Mouse (Mus musculus) midbrain, embryonic 15.5 days (tissue): ENCODE data around the gene Arhgef40. TPM values are rescaled to one million over a fixed set of nuclear protein-coding genes. Genes with fewer than 3 reads are reported as not detected.
"Not testable (repeated sequence)": the region's sequence is repeated elsewhere in the genome, so short reads cannot be mapped to it uniquely, and the experiment has no call there.

Experiments used
- ATAC-seq: fragments of 200-750 bp; cut with Nextera tagmentation; replicated peaks from 2 replicates; pipeline ENCODE4 v1.8.0; 2017; ENCODE audit warnings: moderate TSS enrichment
- H3K27ac ChIP-seq: fragments of 300-500 bp; sonication (generic); 2 replicates; pipeline ENCODE4 v1.5.1; 2015; ENCODE audit warnings: mild to moderate bottlenecking, inconsistent platforms
- H3K27me3 ChIP-seq: fragments of 300-500 bp; sonication (generic); replicated peaks from 2 replicates; pipeline ENCODE4 v1.6.1; 2015; ENCODE audit warnings: inconsistent platforms
- H3K36me3 ChIP-seq: fragments of 300-500 bp; sonication (generic); replicated peaks from 2 replicates; pipeline ENCODE4 v1.6.1; 2015; ENCODE audit warnings: inconsistent platforms
- H3K4me1 ChIP-seq: fragments of 300-500 bp; sonication (generic); 2 replicates; pipeline ENCODE4 v1.6.1; 2015; ENCODE audit warnings: inconsistent platforms
- H3K4me2 ChIP-seq: fragments of 300-500 bp; sonication (generic); 2 replicates; pipeline ENCODE4 v1.6.1; 2015; ENCODE audit warnings: inconsistent platforms, mild to moderate bottlenecking, moderate library complexity
- H3K4me3 ChIP-seq: fragments of 300-500 bp; sonication (generic); 2 replicates; pipeline ENCODE4 v1.5.1; 2015; ENCODE audit warnings: mild to moderate bottlenecking, inconsistent platforms
- H3K9ac ChIP-seq: fragments of 300-500 bp; sonication (generic); 2 replicates; pipeline ENCODE4 v1.6.1; 2015; ENCODE audit warnings: mild to moderate bottlenecking, inconsistent platforms
- H3K9me3 ChIP-seq: fragments of 300-500 bp; sonication (generic); 2 replicates; pipeline ENCODE4 v1.6.1; 2016; ENCODE audit warnings: inconsistent platforms
- WGBS: fragments of 180-500 bp; shearing (Covaris S2); methylation state at CpG from one replicate; pipeline ENCODE4 v1.1.7; 2015; ENCODE audit warnings: mixed read lengths; 5-methylcytosine and 5-hydroxymethylcytosine counted together
- polyA plus RNA-seq: library from polyadenylated mRNA; unstranded; fragments of >200 nt; fragmentation: Nextera tagmentation; extraction: Ambion mirVana; gene quantifications from 2 replicates; pipeline ENCODE4 v1.2.1, GENCODE M21; 2015

Gene Arhgef40
- polyA plus RNA-seq, 1 experiment from 2014 or later: 90.9 TPM

GRCm38 (mm10) chr14:52021568-52022212, 37.2 kb downstream of the Arhgef40 start:
- no peak for ATAC-seq
- Histone ChIP-seq H3K9me3 (no peaks in the 10 kb centered on the region), H3K4me1 (peaks cover 37% of the 10 kb centered on the region), H3K27me3 (no peaks in the 10 kb centered on the region), H3K9ac (no peak overlapping the region), H3K4me2 (no peak overlapping the region; the same call in 1 of the 2 replicates), H3K4me3 (no peak overlapping the region), H3K27ac (peak overlapping the region; percentile 98; the same call in 1 of the 2 replicates), H3K36me3 (no peaks in the 10 kb centered on the region)
- 90% methylated on average over 8 of the region's 8 CpGs for WGBS

- H3K27ac ChIP-seq: 0 out of 2 replicates have a peak overlapping the region, but pooled peaks have one; percentile 76
- peaks cover 35% of the 10 kb centered on the region for H3K4me1 ChIP-seq
- no peaks in the 10 kb centered on the region for H3K9me3 ChIP-seq
- no peaks in the 10 kb centered on the region for H3K27me3 ChIP-seq
- no peak overlapping the region for H3K9ac ChIP-seq
- H3K36me3 ChIP-seq: no peaks in the 10 kb centered on the region
- no peak overlapping the region for H3K4me3 ChIP-seq
- 60% methylated on average over 3 of the region's 3 CpGs for WGBS
- ATAC-seq: no peak
- H3K4me2 ChIP-seq: peak overlapping the region; percentile 44
These were observed 37.8 kb downstream of the Arhgef40 start for GRCm38 (mm10) chr14:52022244-52022708.

- Histone ChIP-seq H3K4me1 (peaks cover 35% of the 10 kb centered on the region), H3K36me3 (no peaks in the 10 kb centered on the region), H3K27ac (peak overlapping the region; percentile 76), H3K9me3 (no peaks in the 10 kb centered on the region), H3K4me2 (peak overlapping the region; percentile 44), H3K4me3 (peak overlapping the region; percentile 23), H3K9ac (peak overlapping the region; percentile 27), H3K27me3 (no peaks in the 10 kb centered on the region)
- WGBS: 2% methylated on average over 23 of the region's 23 CpGs
- no peak for ATAC-seq
These were observed 38.4 kb downstream of the Arhgef40 start for GRCm38 (mm10) chr14:52022709-52023459.

- Histone ChIP-seq H3K4me1 (peaks cover 25% of the 10 kb centered on the region), H3K9me3 (no peaks in the 10 kb centered on the region), H3K4me3 (no peak overlapping the region), H3K36me3 (no peaks in the 10 kb centered on the region), H3K27me3 (no peaks in the 10 kb centered on the region), H3K4me2 (no peak overlapping the region), H3K27ac (no peak overlapping the region), H3K9ac (no peak overlapping the region)
- WGBS: 88% methylated on average over 2 of the region's 2 CpGs
- ATAC-seq: no peak
These were observed 39.6 kb downstream of the Arhgef40 start for GRCm38 (mm10) chr14:52024133-52024532.

DNA sequence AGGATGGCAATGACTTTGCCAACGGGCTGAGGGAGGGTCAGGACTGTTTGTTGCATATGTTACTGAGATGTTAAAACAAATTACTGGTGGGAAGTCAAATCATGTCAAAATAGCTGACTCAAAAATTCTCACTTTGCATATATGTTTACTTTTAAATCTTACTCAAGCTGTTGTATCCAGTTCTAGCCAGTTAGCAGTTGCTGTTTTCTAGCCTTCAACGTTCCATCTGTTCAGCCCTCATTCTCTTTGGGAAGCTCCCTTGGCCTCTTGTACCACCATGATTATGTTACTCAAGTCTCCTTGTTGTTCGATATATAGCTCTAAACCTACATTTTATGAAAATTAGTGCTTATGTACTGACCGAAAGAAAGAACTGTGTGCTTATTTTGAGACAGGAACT, 41.8 kb downstream of the Arhgef40 start:
- no peaks in the 10 kb centered on the region for H3K27me3 ChIP-seq
- no peak overlapping the region for H3K27ac ChIP-seq
- H3K9me3 ChIP-seq: no peaks in the 10 kb centered on the region
- H3K9ac ChIP-seq: no peak overlapping the region
- peaks cover 15% of the 10 kb centered on the region for H3K4me1 ChIP-seq
- no peak overlapping the region for H3K4me2 ChIP-seq
- ATAC-seq: no peak
- 91% methylated on average over 4 of the region's 4 CpGs for WGBS
- H3K36me3 ChIP-seq: no peaks in the 10 kb centered on the region
- H3K4me3 ChIP-seq: no peak overlapping the region

DNA sequence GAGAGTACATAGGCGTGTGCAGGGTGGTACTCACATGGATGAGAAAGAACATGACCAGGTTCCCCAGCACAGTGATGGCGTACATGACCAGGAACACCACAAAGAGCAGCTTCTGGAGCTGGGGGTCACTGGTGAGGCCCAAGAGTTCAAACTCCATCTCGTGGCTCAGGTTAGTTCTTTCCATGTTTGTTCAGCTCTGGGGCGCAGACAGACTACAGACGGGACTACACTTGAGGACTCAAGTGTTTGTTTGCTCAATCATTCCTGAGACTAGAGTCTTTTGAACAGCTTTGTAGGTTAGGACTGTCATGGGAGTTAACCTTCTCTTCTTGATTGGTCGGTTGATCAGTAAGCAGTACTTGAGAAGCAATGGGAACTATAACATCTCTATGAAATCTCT, 51.4 kb downstream of the Arhgef40 start:
- H3K27me3 ChIP-seq: no peaks in the 10 kb centered on the region
- 94% methylated on average over 6 of the region's 6 CpGs for WGBS
- H3K36me3 ChIP-seq: no peaks in the 10 kb centered on the region
- H3K4me1 ChIP-seq: no peaks in the 10 kb centered on the region
- no peak overlapping the region for H3K9ac ChIP-seq
- no peak for ATAC-seq
- no peaks in the 10 kb centered on the region for H3K9me3 ChIP-seq
- H3K27ac ChIP-seq: no peak overlapping the region
- H3K4me2 ChIP-seq: no peak overlapping the region
- no peak overlapping the region for H3K4me3 ChIP-seq

- Histone ChIP-seq H3K4me3 (no peak overlapping the region), H3K27ac (no peak overlapping the region), H3K27me3 (no peaks in the 10 kb centered on the region), H3K4me2 (no peak overlapping the region), H3K4me1 (no peaks in the 10 kb centered on the region), H3K9ac (no peak overlapping the region), H3K9me3 (no peaks in the 10 kb centered on the region), H3K36me3 (no peaks in the 10 kb centered on the region)
- 90% methylated on average over 5 of the region's 5 CpGs for WGBS
- no peak for ATAC-seq
These were observed 54.8 kb downstream of the Arhgef40 start for GRCm38 (mm10) chr14:52039332-52039731.

DNA sequence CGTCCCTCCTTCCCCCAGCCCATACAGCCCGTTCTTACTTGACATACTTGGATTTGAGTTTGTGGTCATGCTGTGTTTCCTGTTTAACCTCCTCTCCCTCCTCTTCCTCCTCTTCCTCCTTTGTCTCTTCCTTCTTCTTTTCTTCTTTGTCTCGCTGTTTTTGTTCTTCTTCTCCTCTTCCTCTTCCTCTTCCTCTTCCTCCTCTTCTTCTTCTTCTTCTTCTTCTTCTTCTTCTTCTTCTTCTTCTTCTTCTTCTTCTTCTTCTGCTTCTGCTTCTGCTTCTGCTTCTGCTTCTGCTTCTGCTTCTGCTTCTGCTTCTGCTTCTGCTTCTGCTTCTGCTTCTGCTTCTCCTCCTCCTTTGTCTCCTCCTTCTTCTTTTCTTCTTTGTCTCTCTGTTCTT, 57.8 kb downstream of the Arhgef40 start, which contains the start of gene Olfr221:
Olfr221 (minus strand) TSS at position 101 of the 400 bp plus-strand sequence.
- not testable (repeated sequence) for ATAC-seq, H3K4me3 ChIP-seq, H3K27me3 ChIP-seq, H3K27ac ChIP-seq, H3K9me3 ChIP-seq, H3K4me2 ChIP-seq, H3K9ac ChIP-seq, H3K36me3 ChIP-seq
- WGBS: 65% methylated on average over 3 of the region's 3 CpGs
- peaks cover 13% of the 10 kb centered on the region for H3K4me1 ChIP-seq

DNA sequence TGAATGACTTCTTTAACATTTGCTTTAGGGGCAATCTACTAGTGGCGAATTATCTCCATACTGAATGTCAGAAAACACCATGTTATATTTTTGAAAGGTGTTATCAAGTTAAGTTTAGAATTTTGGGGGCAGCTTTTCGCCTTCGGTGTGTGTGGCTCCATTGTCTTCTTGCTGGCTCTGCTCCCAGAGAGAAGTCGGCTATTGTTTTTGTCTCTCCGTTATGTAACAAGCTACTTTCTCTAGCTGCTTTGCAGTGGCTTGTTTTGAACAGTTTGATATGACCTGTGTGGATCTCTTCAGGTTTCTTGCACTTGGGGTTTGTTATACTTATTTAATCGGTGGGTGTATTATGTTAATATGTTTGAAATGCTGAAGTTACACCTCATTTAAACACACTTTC, 58.9 kb downstream of the Arhgef40 start:
- H3K27ac ChIP-seq: no peak overlapping the region
- H3K27me3 ChIP-seq: no peaks in the 10 kb centered on the region
- no peak overlapping the region for H3K9ac ChIP-seq
- no peaks in the 10 kb centered on the region for H3K36me3 ChIP-seq
- H3K4me3 ChIP-seq: no peak overlapping the region
- H3K9me3 ChIP-seq: no peaks in the 10 kb centered on the region
- no peak overlapping the region for H3K4me2 ChIP-seq
- H3K4me1 ChIP-seq: peaks cover 13% of the 10 kb centered on the region
- ATAC-seq: no peak
- 65% methylated on average over 6 of the region's 6 CpGs for WGBS

- peak; percentile 89 for ATAC-seq
- 8% methylated on average over 8 of the region's 8 CpGs for WGBS
- Histone ChIP-seq H3K9ac (no peak overlapping the region), H3K4me2 (no peak overlapping the region), H3K36me3 (no peaks in the 10 kb centered on the region), H3K27ac (no peak overlapping the region), H3K4me3 (no peak overlapping the region), H3K9me3 (no peaks in the 10 kb centered on the region), H3K27me3 (no peaks in the 10 kb centered on the region), H3K4me1 (peaks cover 13% of the 10 kb centered on the region)
These were observed 60.6 kb downstream of the Arhgef40 start for GRCm38 (mm10) chr14:52044901-52045678.

GRCm38 (mm10) chr14:52045966-52046565, 61.5 kb downstream of the Arhgef40 start:
- peak; percentile 75 for ATAC-seq
- Histone ChIP-seq H3K27me3 (no peaks in the 10 kb centered on the region), H3K4me1 (peaks cover 13% of the 10 kb centered on the region), H3K27ac (no peak overlapping the region), H3K4me3 (no peak overlapping the region), H3K9me3 (no peaks in the 10 kb centered on the region), H3K9ac (no peak overlapping the region), H3K4me2 (no peak overlapping the region), H3K36me3 (no peaks in the 10 kb centered on the region)
- 37% methylated on average over 9 of the region's 9 CpGs for WGBS

GRCm38 (mm10) chr14:52052720-52053119, 68.2 kb downstream of the Arhgef40 start:
- H3K4me3 ChIP-seq: not testable (repeated sequence)
- WGBS: 92% methylated on average over 3 of the region's 3 CpGs

More at GRCm38 (mm10) chr14:52052720-52053119, 68.2 kb downstream of the Arhgef40 start:
- H3K9ac ChIP-seq, H3K9me3 ChIP-seq, H3K27me3 ChIP-seq, ATAC-seq, H3K4me2 ChIP-seq, H3K27ac ChIP-seq, H3K4me1 ChIP-seq, H3K36me3 ChIP-seq: not testable (repeated sequence)
